Mouse (Mus musculus): ENCODE results near the gene Dnase2a. TPM values are rescaled to one million over a fixed set of nuclear protein-coding genes. Genes with fewer than 3 reads are reported as not detected.

Dnase2a gene
- polyA plus RNA-seq, 1 experiment from 2014 or later: 10.1 TPM

GRCm38 (mm10) chr8:84884728-84885127, 23.6 kb upstream of the Dnase2a start:
- DNase-seq (ENCODE audit: low spot score) (no peak), ATAC-seq (ENCODE audit: low read depth) (no peak)
- Histone ChIP-seq H3K4me3 (ENCODE audit: low read depth, low read length) (no peak overlapping the region), H3K27ac (replicated peaks; ENCODE audit: low read depth, low read length) (no peak overlapping the region), H3K4me2 (ENCODE audit: low read depth, low read length) (no peak overlapping the region), H3K4me1 (ENCODE audit: control insufficient read depth, insufficient read depth, low read length) (no peaks in the 10 kb centered on the region), H3K27me3 (replicated peaks; ENCODE audit: control insufficient read depth, insufficient read depth, low read length) (no peaks in the 10 kb centered on the region), H3K9me3 (ENCODE audit: control insufficient read depth, low read length) (no peaks in the 10 kb centered on the region), H3K36me3 (ENCODE audit: control insufficient read depth, insufficient read depth, low read length) (peaks cover 38% of the 10 kb centered on the region), H3K9ac (ENCODE audit: low read depth, low read length) (no peak overlapping the region)
- WGBS: 91% methylated on average over 4 of the region's 4 CpGs

- no peaks in the 10 kb centered on the region for H3K9me3 ChIP-seq (ENCODE audit: control insufficient read depth, low read length)
- H3K27me3 ChIP-seq (replicated peaks; ENCODE audit: control insufficient read depth, insufficient read depth, low read length): no peaks in the 10 kb centered on the region
- H3K4me1 ChIP-seq (ENCODE audit: control insufficient read depth, insufficient read depth, low read length): peaks cover 6% of the 10 kb centered on the region; the same call in 1 of the 2 replicates
- H3K36me3 ChIP-seq (ENCODE audit: control insufficient read depth, insufficient read depth, low read length): peaks cover 47% of the 10 kb centered on the region
- WGBS: 93% methylated on average over 3 of the region's 3 CpGs
- no peak for DNase-seq (ENCODE audit: low spot score)
- no peak overlapping the region for H3K9ac ChIP-seq (ENCODE audit: low read depth, low read length)
- H3K4me2 ChIP-seq (ENCODE audit: low read depth, low read length): no peak overlapping the region
- H3K27ac ChIP-seq (replicated peaks; ENCODE audit: low read depth, low read length): no peak overlapping the region
- H3K4me3 ChIP-seq (ENCODE audit: low read depth, low read length): no peak overlapping the region
- no peak for ATAC-seq (ENCODE audit: low read depth)
These were observed 20.1 kb upstream of the Dnase2a start for GRCm38 (mm10) chr8:84888280-84888679.

- WGBS: 100% methylated on average over 1 of the region's 1 CpGs
- Histone ChIP-seq H3K27ac (replicated peaks; ENCODE audit: low read depth, low read length) (no peak overlapping the region), H3K9ac (ENCODE audit: low read depth, low read length) (no peak overlapping the region), H3K27me3 (replicated peaks; ENCODE audit: control insufficient read depth, insufficient read depth, low read length) (no peaks in the 10 kb centered on the region), H3K4me2 (ENCODE audit: low read depth, low read length) (no peak overlapping the region), H3K4me1 (ENCODE audit: control insufficient read depth, insufficient read depth, low read length) (peaks cover 6% of the 10 kb centered on the region; the same call in 1 of the 2 replicates), H3K9me3 (ENCODE audit: control insufficient read depth, low read length) (no peaks in the 10 kb centered on the region), H3K4me3 (ENCODE audit: low read depth, low read length) (no peak overlapping the region), H3K36me3 (ENCODE audit: control insufficient read depth, insufficient read depth, low read length) (peaks cover 43% of the 10 kb centered on the region)
- DNase-seq (ENCODE audit: low spot score) (no peak), ATAC-seq (ENCODE audit: low read depth) (no peak)
These were observed 19.2 kb upstream of the Dnase2a start for GRCm38 (mm10) chr8:84889141-84889540.

- ATAC-seq (ENCODE audit: low read depth): peak; percentile 31
- peaks cover 14% of the 10 kb centered on the region for H3K36me3 ChIP-seq (ENCODE audit: control insufficient read depth, insufficient read depth, low read length)
- WGBS: 8% methylated on average over 31 of the region's 31 CpGs
- H3K27me3 ChIP-seq (replicated peaks; ENCODE audit: control insufficient read depth, insufficient read depth, low read length): no peaks in the 10 kb centered on the region
- peak overlapping the region; percentile 78 for H3K4me3 ChIP-seq (ENCODE audit: low read depth, low read length)
- no peaks in the 10 kb centered on the region for H3K9me3 ChIP-seq (ENCODE audit: control insufficient read depth, low read length)
- H3K9ac ChIP-seq (ENCODE audit: low read depth, low read length): peak overlapping the region; percentile 80
- DNase-seq (ENCODE audit: low spot score): no peak
- peak overlapping the region; percentile 90 for H3K4me2 ChIP-seq (ENCODE audit: low read depth, low read length)
- no peak overlapping the region for H3K27ac ChIP-seq (replicated peaks; ENCODE audit: low read depth, low read length)
- peaks cover 6% of the 10 kb centered on the region; the same call in 1 of the 2 replicates for H3K4me1 ChIP-seq (ENCODE audit: control insufficient read depth, insufficient read depth, low read length)
These were observed 15.2 kb upstream of the Dnase2a start for GRCm38 (mm10) chr8:84892993-84893708.

- peak within 1 kb of the TSS; percentile 78 for H3K4me3 ChIP-seq (ENCODE audit: low read depth, low read length)
- no peak within 1 kb of the TSS for H3K27ac ChIP-seq (replicated peaks; ENCODE audit: low read depth, low read length)
- peak; percentile 99 for ATAC-seq (ENCODE audit: low read depth)
- peak; percentile 99 for DNase-seq (ENCODE audit: low spot score)
- H3K4me1 ChIP-seq (ENCODE audit: control insufficient read depth, insufficient read depth, low read length): peaks cover 6% of the 10 kb centered on the region; the same call in 1 of the 2 replicates
- H3K9me3 ChIP-seq (ENCODE audit: control insufficient read depth, low read length): no peaks in the 10 kb centered on the region
- H3K27me3 ChIP-seq (replicated peaks; ENCODE audit: control insufficient read depth, insufficient read depth, low read length): no peaks in the 10 kb centered on the region
- peak within 1 kb of the TSS; percentile 90 for H3K4me2 ChIP-seq (ENCODE audit: low read depth, low read length)
- H3K9ac ChIP-seq (ENCODE audit: low read depth, low read length): peak within 1 kb of the TSS; percentile 80
- H3K36me3 ChIP-seq (ENCODE audit: control insufficient read depth, insufficient read depth, low read length): peaks cover 9% of the 10 kb centered on the region
- WGBS: 3% methylated on average over 11 of the region's 11 CpGs
These were observed 14.6 kb upstream of the Dnase2a start, which contains the start of gene Gcdh for GRCm38 (mm10) chr8:84893709-84894134. Gcdh (minus strand) TSS chr8:84893921.

- 83% methylated on average over 5 of the region's 5 CpGs for WGBS
- no peaks in the 10 kb centered on the region for H3K9me3 ChIP-seq (ENCODE audit: control insufficient read depth, low read length)
- no peak overlapping the region for H3K4me2 ChIP-seq (ENCODE audit: low read depth, low read length)
- no peak for ATAC-seq (ENCODE audit: low read depth)
- no peak overlapping the region for H3K9ac ChIP-seq (ENCODE audit: low read depth, low read length)
- H3K36me3 ChIP-seq (ENCODE audit: control insufficient read depth, insufficient read depth, low read length): peaks cover 2% of the 10 kb centered on the region; the same call in 1 of the 2 replicates
- no peaks in the 10 kb centered on the region for H3K27me3 ChIP-seq (replicated peaks; ENCODE audit: control insufficient read depth, insufficient read depth, low read length)
- H3K4me3 ChIP-seq (ENCODE audit: low read depth, low read length): no peak overlapping the region
- no peak overlapping the region for H3K27ac ChIP-seq (replicated peaks; ENCODE audit: low read depth, low read length)
- DNase-seq (ENCODE audit: low spot score): no peak
- H3K4me1 ChIP-seq (ENCODE audit: control insufficient read depth, insufficient read depth, low read length): peaks cover 6% of the 10 kb centered on the region; the same call in 1 of the 2 replicates
These were observed 12.4 kb upstream of the Dnase2a start for GRCm38 (mm10) chr8:84895963-84896362.

GRCm38 (mm10) chr8:84901071-84901470, 7.3 kb upstream of the Dnase2a start:
- Histone ChIP-seq H3K27ac (replicated peaks; ENCODE audit: low read depth, low read length) (no peak overlapping the region), H3K4me2 (ENCODE audit: low read depth, low read length) (no peak overlapping the region), H3K9me3 (ENCODE audit: control insufficient read depth, low read length) (no peaks in the 10 kb centered on the region), H3K36me3 (ENCODE audit: control insufficient read depth, insufficient read depth, low read length) (no peaks in the 10 kb centered on the region), H3K9ac (ENCODE audit: low read depth, low read length) (no peak overlapping the region), H3K4me1 (ENCODE audit: control insufficient read depth, insufficient read depth, low read length) (no peaks in the 10 kb centered on the region), H3K4me3 (ENCODE audit: low read depth, low read length) (no peak overlapping the region), H3K27me3 (replicated peaks; ENCODE audit: control insufficient read depth, insufficient read depth, low read length) (no peaks in the 10 kb centered on the region)
- 73% methylated on average over 2 of the region's 4 CpGs for WGBS
- DNase-seq (ENCODE audit: low spot score) (no peak), ATAC-seq (ENCODE audit: low read depth) (no peak)

GRCm38 (mm10) chr8:84901752-84902151, 6.6 kb upstream of the Dnase2a start, which contains the start of gene Klf1:
Klf1 (plus strand) TSS chr8:84901928.
- no peaks in the 10 kb centered on the region for H3K4me1 ChIP-seq (ENCODE audit: control insufficient read depth, insufficient read depth, low read length)
- H3K36me3 ChIP-seq (ENCODE audit: control insufficient read depth, insufficient read depth, low read length): no peaks in the 10 kb centered on the region
- H3K9ac ChIP-seq (ENCODE audit: low read depth, low read length): peak within 1 kb of the TSS; percentile 77
- peak within 1 kb of the TSS; percentile 94 for H3K4me2 ChIP-seq (ENCODE audit: low read depth, low read length)
- H3K4me3 ChIP-seq (ENCODE audit: low read depth, low read length): peak within 1 kb of the TSS; percentile 60
- DNase-seq (ENCODE audit: low spot score) (no peak), ATAC-seq (ENCODE audit: low read depth) (no peak)
- H3K27ac ChIP-seq (replicated peaks; ENCODE audit: low read depth, low read length): peak within 1 kb of the TSS; percentile 59; the same call in 1 of the 2 replicates
- no peaks in the 10 kb centered on the region for H3K9me3 ChIP-seq (ENCODE audit: control insufficient read depth, low read length)
- 67% methylated on average over 3 of the region's 3 CpGs for WGBS
- H3K27me3 ChIP-seq (replicated peaks; ENCODE audit: control insufficient read depth, insufficient read depth, low read length): no peaks in the 10 kb centered on the region

All from embryonic facial prominence, embryonic 14.5 days (tissue).